Mouse (Mus musculus): ENCODE data around the gene Nipbl.
"Not testable (repeated sequence)": the region's sequence is repeated elsewhere in the genome, so short reads cannot be mapped to it uniquely, and the experiment has no call there.

The Nipbl gene

DNA sequence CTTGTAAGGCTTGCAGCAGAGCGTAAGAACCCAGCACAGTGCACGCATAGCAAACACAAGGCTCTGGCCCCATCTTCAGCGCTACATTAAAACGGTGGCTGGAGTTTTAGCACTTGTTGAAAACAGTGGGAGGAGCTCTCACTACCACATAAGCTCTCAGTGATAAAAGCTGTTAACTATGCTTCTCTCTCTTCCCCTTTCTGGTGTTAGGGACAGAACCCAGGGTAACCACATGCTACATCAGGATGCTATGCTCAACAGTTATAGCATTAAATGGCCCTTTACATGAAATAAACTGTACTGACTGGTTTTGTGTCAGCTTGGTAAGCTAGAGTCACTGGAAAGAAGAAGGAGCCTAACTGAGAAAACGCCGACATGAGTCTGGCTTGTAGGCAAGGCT, 150.1 kb downstream of the Nipbl start:
- DNase-seq (ENCODE audit: low read depth, low spot score): no peak

GRCm38 (mm10) chr15:8291251-8291650, 153.0 kb downstream of the Nipbl start:
- no peak for DNase-seq (ENCODE audit: low read depth, low spot score)

DNA sequence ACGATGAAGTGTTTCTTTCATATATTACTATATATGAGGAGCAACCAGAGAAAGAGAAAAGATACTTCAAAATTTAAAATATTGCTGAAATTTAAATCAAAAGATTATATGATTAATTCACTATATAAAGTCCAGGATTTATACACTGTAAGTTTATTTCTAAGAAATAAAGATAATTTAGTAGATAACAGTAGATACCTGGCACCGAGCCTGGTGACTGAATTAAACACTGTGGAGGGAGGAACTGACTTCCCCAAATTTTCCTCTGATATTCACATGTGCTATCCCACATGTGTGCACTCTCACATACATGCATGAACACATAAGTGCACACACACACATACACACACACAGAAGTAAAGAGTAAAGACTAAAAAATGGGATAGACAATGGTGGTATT, 162.1 kb downstream of the Nipbl start:
- DNase-seq (ENCODE audit: low read depth, low spot score): no peak

GRCm38 (mm10) chr15:8281701-8282100, 162.6 kb downstream of the Nipbl start:
- DNase-seq (ENCODE audit: low read depth, low spot score): no peak

- no peak for DNase-seq (ENCODE audit: low read depth, low spot score)
Observed at GRCm38 (mm10) chr15:8279929-8280610, 164.2 kb downstream of the Nipbl start.

DNA sequence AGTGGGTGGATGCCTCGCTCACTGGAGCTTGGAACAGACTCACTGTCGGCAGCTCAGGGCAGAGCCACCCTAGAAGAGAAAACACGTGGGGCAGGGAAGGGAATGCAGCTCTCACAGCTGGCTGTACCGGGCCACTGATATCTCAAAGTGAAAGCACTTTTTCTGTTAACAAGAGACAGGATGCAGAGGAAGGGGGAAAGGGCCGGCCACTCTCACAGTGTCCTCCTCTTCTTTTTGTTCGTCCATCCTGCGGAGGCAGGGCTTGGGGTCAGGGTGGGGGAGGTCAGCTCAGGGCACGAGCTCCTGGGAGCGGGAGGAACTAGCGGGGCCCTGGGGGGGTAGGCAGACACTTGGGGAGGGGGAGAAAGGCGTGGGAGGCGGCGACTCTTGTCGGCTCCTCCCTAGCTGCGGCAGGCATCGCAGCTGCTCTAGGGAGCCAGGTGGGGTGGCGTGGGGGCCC, 164.9 kb downstream of the Nipbl start:
- DNase-seq (ENCODE audit: low read depth, low spot score): no peak

GRCm38 (mm10) chr15:8277916-8278315, 166.3 kb downstream of the Nipbl start:
- not testable (repeated sequence) for DNase-seq (ENCODE audit: low read depth, low spot score)

DNA sequence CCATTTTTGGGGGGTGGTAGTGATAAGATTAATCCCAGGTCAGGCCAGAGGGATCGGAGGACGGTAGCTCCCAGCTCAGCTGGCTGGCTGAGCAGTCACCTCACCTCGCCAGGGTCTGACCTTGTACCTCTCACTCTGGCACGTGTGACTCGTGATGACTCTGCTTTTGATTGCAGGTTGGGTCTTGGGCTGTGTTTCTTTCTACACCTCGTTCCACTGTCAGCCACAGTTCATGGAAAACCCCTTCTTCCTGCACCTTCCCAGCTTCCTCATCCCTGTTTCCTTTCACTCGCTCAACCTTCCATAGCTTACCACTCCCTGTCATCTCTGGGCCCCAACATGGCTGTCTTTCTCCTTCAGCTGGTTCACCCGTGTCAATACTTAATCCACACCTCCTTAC, 172.3 kb downstream of the Nipbl start:
- DNase-seq (ENCODE audit: low read depth, low spot score): no peak

- no peak for DNase-seq (ENCODE audit: low read depth, low spot score)
Observed at GRCm38 (mm10) chr15:8268231-8268630, 176.0 kb downstream of the Nipbl start.

DNA sequence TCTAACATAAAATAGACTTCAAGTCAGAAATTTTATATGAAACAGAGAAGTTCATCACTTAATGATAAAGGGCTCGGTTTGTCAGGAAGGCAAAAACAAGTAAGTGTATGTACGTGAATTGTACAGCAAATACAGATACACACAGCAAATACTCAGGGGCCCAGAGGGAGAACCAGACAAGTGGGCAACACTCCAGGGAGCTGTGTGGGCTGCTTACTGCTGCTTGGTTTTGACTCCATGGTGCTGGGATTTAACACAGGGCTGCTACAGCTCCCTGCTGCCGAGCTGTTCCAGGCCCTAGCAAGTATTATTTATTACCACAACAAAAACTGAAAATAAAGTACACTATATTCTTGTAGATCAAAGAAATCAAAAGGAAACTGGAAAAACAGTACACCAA, 177.1 kb downstream of the Nipbl start:
- no peak for DNase-seq (ENCODE audit: low read depth, low spot score)

GRCm38 (mm10) chr15:8265946-8266345, 178.3 kb downstream of the Nipbl start:
- DNase-seq (ENCODE audit: low read depth, low spot score): no peak

All from c-Kit-negative CD71-positive TER-119-positive erythroid progenitor cells, embryonic 14.5 days (primary cell).